Mouse (Mus musculus): ENCODE data around the gene Olfr470. TPM values are rescaled to one million over a fixed set of nuclear protein-coding genes. Genes with fewer than 3 reads are reported as not detected.

The Olfr470 gene
- total RNA-seq (2023), result not detected

DNA sequence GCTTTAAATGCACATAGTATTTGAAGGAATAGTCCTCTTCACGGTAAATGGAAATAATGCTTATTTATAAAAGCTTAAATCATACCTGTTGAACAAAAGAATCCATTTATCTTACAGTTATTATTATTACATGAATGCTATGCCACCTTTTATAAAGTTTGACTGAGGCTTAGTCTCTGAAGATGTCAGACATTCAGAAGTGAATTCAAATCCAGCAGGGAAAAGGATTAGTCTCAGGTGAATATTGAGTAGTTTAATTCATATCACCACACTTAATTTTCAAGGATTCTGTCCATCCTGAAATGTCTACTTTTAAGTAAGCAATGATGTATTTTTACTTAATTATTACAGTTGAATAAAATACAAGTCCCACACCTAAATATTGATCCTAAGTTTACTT lies at the start of gene Olfr470:
TSS of gene Olfr470 (minus strand) at position 101 of the 400 bp plus-strand sequence.

DNA sequence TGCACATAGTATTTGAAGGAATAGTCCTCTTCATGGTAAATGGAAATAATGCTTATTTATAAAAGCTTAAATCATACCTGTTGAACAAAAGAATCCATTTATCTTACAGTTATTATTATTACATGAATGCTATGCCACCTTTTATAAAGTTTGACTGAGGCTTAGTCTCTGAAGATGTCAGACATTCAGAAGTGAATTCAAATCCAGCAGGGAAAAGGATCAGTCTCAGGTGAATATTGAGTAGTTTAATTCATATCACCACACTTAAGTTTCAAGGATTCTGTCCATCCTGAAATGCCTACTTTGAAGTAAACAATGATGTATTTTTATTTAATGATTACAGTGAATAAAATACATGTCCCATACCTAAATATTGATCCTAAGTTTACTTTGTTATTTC lies 21.8 kb downstream of the Olfr470 start, which contains the start of gene Olfr469:
TSS of gene Olfr469 (minus strand) at position 101 of the 400 bp plus-strand sequence.

DNA sequence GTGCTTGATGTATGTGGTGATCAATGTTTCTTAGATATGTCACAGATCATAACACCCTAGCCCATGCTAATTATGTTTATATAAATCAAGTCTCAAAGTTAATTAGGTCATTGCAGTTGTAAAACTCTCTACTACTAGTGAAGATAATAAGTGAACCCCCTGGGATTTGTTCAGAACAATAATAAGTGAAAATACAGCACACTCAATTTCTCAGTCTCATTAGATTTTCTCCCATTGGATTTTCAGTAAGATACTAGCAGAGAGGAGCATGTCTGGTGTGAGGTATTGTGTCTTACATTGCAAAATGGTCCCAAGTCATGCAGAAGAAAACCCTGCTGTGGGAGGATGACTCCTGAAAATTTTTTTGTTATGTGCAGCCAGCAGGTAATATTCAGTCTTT lies 35.3 kb downstream of the Olfr470 start, which contains the start of gene Olfr467:
TSS of gene Olfr467 (plus strand) at position 301 of the 400 bp plus-strand sequence.

DNA sequence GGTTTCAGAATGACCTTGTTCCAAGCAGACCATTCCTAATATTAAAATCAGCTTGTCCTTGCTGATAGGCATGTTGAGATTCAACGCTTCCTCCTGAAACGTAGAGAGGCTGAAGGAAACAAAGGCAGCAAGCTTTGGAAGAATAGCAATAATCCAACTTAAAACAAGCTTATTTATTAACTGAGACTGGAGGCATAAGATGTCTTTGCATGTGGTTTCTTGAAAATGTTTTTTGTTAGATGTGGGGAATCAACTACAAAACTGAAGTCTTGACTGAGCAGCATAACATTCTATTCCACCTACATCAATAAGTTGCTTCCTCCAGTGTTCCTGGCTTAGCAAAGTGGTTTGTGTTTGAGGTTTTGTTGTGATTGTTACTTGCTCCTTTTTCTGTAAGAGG lies 46.2 kb downstream of the Olfr470 start, which contains the start of gene Ovch2:
TSS of gene Ovch2 (minus strand) at position 101 of the 400 bp plus-strand sequence.

Other genes with a start within 250 kb of the Olfr470 start
- not detected for gene 5330417H12Rik, start 222.3 kb downstream of the Olfr470 start, total RNA-seq (2023)
- gene Cyb5r2, start 89.5 kb downstream of the Olfr470 start, total RNA-seq (2023), result not detected
- not detected for gene Ovch2, start 46.3 kb downstream of the Olfr470 start, total RNA-seq (2023)
- not detected for gene Olfr467, start 35.2 kb downstream of the Olfr470 start, total RNA-seq (2023)
- not detected for gene Olfr469, start 21.9 kb downstream of the Olfr470 start, total RNA-seq (2023)
- gene Olfr472, start 50.4 kb upstream of the Olfr470 start, total RNA-seq (2023), result not detected
- gene Olfr473, start 83.0 kb upstream of the Olfr470 start, total RNA-seq (2023), result not detected
- not detected for gene Olfr474, start 107.2 kb upstream of the Olfr470 start, total RNA-seq (2023)
- gene Olfr476, start 117.3 kb upstream of the Olfr470 start, total RNA-seq (2023), result not detected
- gene Olfr477, start 139.2 kb upstream of the Olfr470 start, total RNA-seq (2023), result not detected
- not detected for gene Olfr478, start 186.5 kb upstream of the Olfr470 start, total RNA-seq (2023)
- not detected for gene Olfr479, start 203.2 kb upstream of the Olfr470 start, total RNA-seq (2023)
- gene Olfr480, start 219.9 kb upstream of the Olfr470 start, total RNA-seq (2023), result not detected
- not detected for gene Olfr481, start 232.4 kb upstream of the Olfr470 start, total RNA-seq (2023)

All from neutrophil, adult 83 days (primary cell).